Mouse (Mus musculus) liver, embryonic 14.5 days (tissue): ENCODE data around the gene Vmn1r93.
"Not testable (repeated sequence)": the region's sequence is repeated elsewhere in the genome, so short reads cannot be mapped to it uniquely, and the experiment has no call there.

Source experiments
- CTCF ChIP-seq: IDR thresholded peaks from 2 replicates; pipeline ENCODE4 v1.5.1; 2016; ENCODE audit warnings: antibody characterized with exemption, low read depth, control low read depth
- EP300 ChIP-seq: IDR thresholded peaks from 2 replicates; pipeline ENCODE4 v1.6.1; 2016; ENCODE audit warnings: antibody characterized with exemption, low read depth

- TF ChIP-seq EP300, CTCF: not testable (repeated sequence)
Measured at GRCm38 (mm10) chr7:20168277-20168676, 29.4 kb upstream of the Vmn1r93 start, which contains the start of gene Vmn1r94.
